Mouse (Mus musculus): ENCODE measurements around the gene Kif26a. TPM values are rescaled to one million over a fixed set of nuclear protein-coding genes. Genes with fewer than 3 reads are reported as not detected.

The Kif26a gene
- total and polyA plus RNA-seq, 2 experiments from 2014 or later, result 5.0 to 55.1 TPM

GRCm38 (mm10) chr12:112153597-112153996 is 7.6 kb downstream of the Kif26a start:
- H3K4me2 ChIP-seq (ENCODE audit: low read depth), result no peak overlapping the region
- H3K9me3 ChIP-seq (ENCODE audit: low read length), result no peaks in the 10 kb centered on the region
- no peak for ATAC-seq
- no peak for TF ChIP-seq CTCF (IDR thresholded peaks at IDR 0.05; ENCODE audit: low read depth)
- H3K36me3 ChIP-seq (ENCODE audit: insufficient read depth), result no peaks in the 10 kb centered on the region
- 78% methylated on average over 12 of the region's 12 CpGs for WGBS
- H3K27me3 ChIP-seq (ENCODE audit: insufficient read depth, low read length), result no peaks in the 10 kb centered on the region
- no peak overlapping the region for H3K9ac ChIP-seq
- no peak overlapping the region for H3K27ac ChIP-seq (ENCODE audit: low read depth, low read length)
- peaks cover 14% of the 10 kb centered on the region for H3K4me1 ChIP-seq (ENCODE audit: insufficient read depth)
- no peak for DNase-seq
- H3K4me3 ChIP-seq (ENCODE audit: low read depth, low read length), result no peak overlapping the region

- H3K27ac ChIP-seq (ENCODE audit: low read depth, low read length), result no peak overlapping the region
These were observed 8.5 kb downstream of the Kif26a start for GRCm38 (mm10) chr12:112154476-112154875.

GRCm38 (mm10) chr12:112155218-112156051 is 9.4 kb downstream of the Kif26a start:
- 36% methylated on average over 16 of the region's 16 CpGs for WGBS
- H3K4me2 ChIP-seq (ENCODE audit: low read depth), result no peak overlapping the region
- no peaks in the 10 kb centered on the region for H3K36me3 ChIP-seq (ENCODE audit: insufficient read depth)
- no peak for TF ChIP-seq CTCF (IDR thresholded peaks at IDR 0.05; ENCODE audit: low read depth)
- no peak overlapping the region for H3K4me3 ChIP-seq (ENCODE audit: low read depth, low read length)
- no peaks in the 10 kb centered on the region for H3K9me3 ChIP-seq (ENCODE audit: low read length)
- no peak for ATAC-seq
- peaks cover 8% of the 10 kb centered on the region for H3K4me1 ChIP-seq (ENCODE audit: insufficient read depth)
- no peak for DNase-seq
- H3K27ac ChIP-seq (ENCODE audit: low read depth, low read length), result peak overlapping the region; percentile 29; the same call in 1 of the 2 replicates
- no peaks in the 10 kb centered on the region for H3K27me3 ChIP-seq (ENCODE audit: insufficient read depth, low read length)
- H3K9ac ChIP-seq, result 0 out of 2 replicates have a peak overlapping the region, but pooled peaks have one; percentile 18

More at GRCm38 (mm10) chr12:112154476-112154875, 8.5 kb downstream of the Kif26a start:
- Histone ChIP-seq H3K4me3 (ENCODE audit: low read depth, low read length) (no peak overlapping the region), H3K4me1 (ENCODE audit: insufficient read depth) (peaks cover 14% of the 10 kb centered on the region), H3K27me3 (ENCODE audit: insufficient read depth, low read length) (no peaks in the 10 kb centered on the region), H3K4me2 (ENCODE audit: low read depth) (no peak overlapping the region), H3K9me3 (ENCODE audit: low read length) (no peaks in the 10 kb centered on the region), H3K36me3 (ENCODE audit: insufficient read depth) (no peaks in the 10 kb centered on the region), H3K9ac (no peak overlapping the region)
- TF ChIP-seq CTCF (IDR thresholded peaks at IDR 0.05; ENCODE audit: low read depth), result no peak
- DNase-seq (no peak), ATAC-seq (no peak)
- 41% methylated on average over 5 of the region's 5 CpGs for WGBS

GRCm38 (mm10) chr12:112156804-112157203 is 10.8 kb downstream of the Kif26a start:
- TF ChIP-seq CTCF (IDR thresholded peaks at IDR 0.05; ENCODE audit: low read depth), result no peak
- no peak overlapping the region for H3K9ac ChIP-seq
- no peak overlapping the region for H3K4me2 ChIP-seq (ENCODE audit: low read depth)
- no peak overlapping the region for H3K27ac ChIP-seq (ENCODE audit: low read depth, low read length)
- no peak overlapping the region for H3K4me3 ChIP-seq (ENCODE audit: low read depth, low read length)
- WGBS, result 41% methylated on average over 6 of the region's 6 CpGs
- H3K4me1 ChIP-seq (ENCODE audit: insufficient read depth), result peaks cover 5% of the 10 kb centered on the region
- no peak for ATAC-seq
- no peaks in the 10 kb centered on the region for H3K9me3 ChIP-seq (ENCODE audit: low read length)
- no peak for DNase-seq
- no peaks in the 10 kb centered on the region for H3K36me3 ChIP-seq (ENCODE audit: insufficient read depth)
- H3K27me3 ChIP-seq (ENCODE audit: insufficient read depth, low read length), result no peaks in the 10 kb centered on the region

- 69% methylated on average over 8 of the region's 8 CpGs for WGBS
- no peaks in the 10 kb centered on the region for H3K27me3 ChIP-seq (ENCODE audit: insufficient read depth, low read length)
- no peak for TF ChIP-seq CTCF (IDR thresholded peaks at IDR 0.05; ENCODE audit: low read depth)
- DNase-seq (no peak), ATAC-seq (no peak)
- H3K4me1 ChIP-seq (ENCODE audit: insufficient read depth), result peaks cover 5% of the 10 kb centered on the region
- no peak overlapping the region for H3K4me2 ChIP-seq (ENCODE audit: low read depth)
- no peak overlapping the region for H3K4me3 ChIP-seq (ENCODE audit: low read depth, low read length)
- no peaks in the 10 kb centered on the region for H3K9me3 ChIP-seq (ENCODE audit: low read length)
- H3K27ac ChIP-seq (ENCODE audit: low read depth, low read length), result no peak overlapping the region
- H3K9ac ChIP-seq, result no peak overlapping the region
- peaks cover under 1% of the 10 kb centered on the region; the same call in 1 of the 2 replicates for H3K36me3 ChIP-seq (ENCODE audit: insufficient read depth)
These were observed 12.2 kb downstream of the Kif26a start for GRCm38 (mm10) chr12:112158246-112158645.

- no peaks in the 10 kb centered on the region for H3K9me3 ChIP-seq (ENCODE audit: low read length)
- peaks cover 2% of the 10 kb centered on the region; the same call in 1 of the 2 replicates for H3K36me3 ChIP-seq (ENCODE audit: insufficient read depth)
- ATAC-seq, result no peak
- H3K27me3 ChIP-seq (ENCODE audit: insufficient read depth, low read length), result no peaks in the 10 kb centered on the region
- no peak overlapping the region for H3K27ac ChIP-seq (ENCODE audit: low read depth, low read length)
- DNase-seq, result no peak
- H3K4me1 ChIP-seq (ENCODE audit: insufficient read depth), result peaks cover 5% of the 10 kb centered on the region
- H3K4me3 ChIP-seq (ENCODE audit: low read depth, low read length), result no peak overlapping the region
- H3K4me2 ChIP-seq (ENCODE audit: low read depth), result no peak overlapping the region
- H3K9ac ChIP-seq, result no peak overlapping the region
- TF ChIP-seq CTCF (IDR thresholded peaks at IDR 0.05; ENCODE audit: low read depth), result no peak
These were observed 12.8 kb downstream of the Kif26a start for GRCm38 (mm10) chr12:112158784-112159183.

All from forebrain, postnatal 0 days (tissue).